Mouse (Mus musculus): ENCODE measurements around the gene Dclk2.

DNA sequence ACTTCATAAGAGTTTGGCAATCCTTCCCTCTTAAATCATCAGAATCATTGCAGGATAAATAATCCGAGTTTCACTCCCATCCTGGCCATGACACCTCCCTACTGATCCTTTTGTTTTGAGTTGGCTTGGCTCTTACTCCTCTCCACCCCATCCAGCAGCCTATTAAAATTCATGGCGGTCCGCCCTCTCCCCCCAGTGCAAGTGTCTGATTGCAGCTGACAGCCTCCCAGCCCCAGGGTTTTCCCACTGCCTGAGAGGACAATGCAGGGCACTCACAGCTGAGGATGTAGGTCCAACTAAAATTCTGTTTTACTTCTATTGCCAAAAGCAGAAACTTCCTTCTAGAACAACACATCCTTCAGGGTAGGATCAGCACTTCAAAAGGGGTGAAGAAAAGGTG lies 67.8 kb downstream of the Dclk2 start:
- TF ChIP-seq POLR2A (IDR thresholded peaks at IDR 0.05; ENCODE audit: extremely low read depth, insufficient read depth, low read length) (no peak), CTCF (IDR thresholded peaks at IDR 0.05; ENCODE audit: extremely low read depth, insufficient read depth, low read length) (no peak)

Measured in cortical plate, adult 2 months (tissue).